Mouse (Mus musculus): Measurements from ENCODE around the gene Zdhhc14. TPM values are rescaled to one million over a fixed set of nuclear protein-coding genes. Genes with fewer than 3 reads are reported as not detected.

The Zdhhc14 gene
- total and polyA plus RNA-seq, 2 experiments from 2014 or later, result 0.74 to 5.2 TPM

GRCm38 (mm10) chr17:5747539-5748500 is 255.5 kb downstream of the Zdhhc14 start:
- no peaks in the 10 kb centered on the region for H3K27me3 ChIP-seq (ENCODE audit: control insufficient read depth, insufficient read depth, low read length)
- 76% methylated on average over 16 of the region's 16 CpGs for WGBS
- no peak overlapping the region for H3K4me2 ChIP-seq (ENCODE audit: low read depth, low read length)
- no peaks in the 10 kb centered on the region for H3K9me3 ChIP-seq (replicated peaks; ENCODE audit: control insufficient read depth, low read length)
- ATAC-seq (ENCODE audit: insufficient read depth, low read depth), result no peak
- H3K4me3 ChIP-seq (ENCODE audit: low read depth, low read length), result no peak overlapping the region
- no peaks in the 10 kb centered on the region for H3K36me3 ChIP-seq (replicated peaks; ENCODE audit: control insufficient read depth, insufficient read depth, low read length)
- H3K9ac ChIP-seq (replicated peaks; ENCODE audit: low read depth, low read length), result no peak overlapping the region
- peaks cover 2% of the 10 kb centered on the region; the same call in 1 of the 2 replicates for H3K4me1 ChIP-seq (ENCODE audit: control insufficient read depth, insufficient read depth)
- DNase-seq (ENCODE audit: low spot score), result no peak
- H3K27ac ChIP-seq (ENCODE audit: low read depth), result no peak overlapping the region
- TF ChIP-seq CTCF (IDR thresholded peaks at IDR 0.05; ENCODE audit: low read depth), result no peak
- no peak for TF ChIP-seq EP300 (IDR thresholded peaks at IDR 0.05; ENCODE audit: low read depth)

DNA sequence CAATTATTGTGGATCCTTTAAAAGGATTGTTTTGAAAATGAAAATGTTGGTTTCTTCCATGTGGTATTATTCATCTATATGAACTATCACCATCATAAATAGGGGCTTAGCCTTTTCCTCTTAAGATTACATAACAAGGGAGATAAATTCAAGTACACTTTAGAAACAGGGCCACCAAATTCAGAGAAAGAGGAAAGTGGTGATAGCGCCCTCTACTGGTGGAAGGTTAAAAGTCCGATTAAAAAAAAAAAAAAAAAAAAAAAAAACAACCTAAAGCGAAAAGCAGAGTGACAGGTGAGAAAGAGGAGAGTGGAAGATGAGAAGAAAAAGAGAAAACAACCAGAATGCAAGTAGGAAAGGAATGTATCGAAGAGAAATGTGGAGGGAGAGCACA is 256.1 kb downstream of the Zdhhc14 start:
- peaks cover 4% of the 10 kb centered on the region; the same call in 1 of the 2 replicates for H3K4me1 ChIP-seq (ENCODE audit: control insufficient read depth, insufficient read depth)
- no peak for ATAC-seq (ENCODE audit: insufficient read depth, low read depth)
- no peak overlapping the region for H3K4me3 ChIP-seq (ENCODE audit: low read depth, low read length)
- WGBS, result 6% methylated on average over 4 of the region's 4 CpGs
- no peaks in the 10 kb centered on the region for H3K9me3 ChIP-seq (replicated peaks; ENCODE audit: control insufficient read depth, low read length)
- H3K27ac ChIP-seq (ENCODE audit: low read depth), result no peak overlapping the region
- no peak overlapping the region for H3K4me2 ChIP-seq (ENCODE audit: low read depth, low read length)
- TF ChIP-seq EP300 (IDR thresholded peaks at IDR 0.05; ENCODE audit: low read depth) (no peak), CTCF (IDR thresholded peaks at IDR 0.05; ENCODE audit: low read depth) (peak; percentile 58)
- H3K36me3 ChIP-seq (replicated peaks; ENCODE audit: control insufficient read depth, insufficient read depth, low read length), result no peaks in the 10 kb centered on the region
- DNase-seq (ENCODE audit: low spot score), result peak; percentile 30
- no peaks in the 10 kb centered on the region for H3K27me3 ChIP-seq (ENCODE audit: control insufficient read depth, insufficient read depth, low read length)
- no peak overlapping the region for H3K9ac ChIP-seq (replicated peaks; ENCODE audit: low read depth, low read length)

DNA sequence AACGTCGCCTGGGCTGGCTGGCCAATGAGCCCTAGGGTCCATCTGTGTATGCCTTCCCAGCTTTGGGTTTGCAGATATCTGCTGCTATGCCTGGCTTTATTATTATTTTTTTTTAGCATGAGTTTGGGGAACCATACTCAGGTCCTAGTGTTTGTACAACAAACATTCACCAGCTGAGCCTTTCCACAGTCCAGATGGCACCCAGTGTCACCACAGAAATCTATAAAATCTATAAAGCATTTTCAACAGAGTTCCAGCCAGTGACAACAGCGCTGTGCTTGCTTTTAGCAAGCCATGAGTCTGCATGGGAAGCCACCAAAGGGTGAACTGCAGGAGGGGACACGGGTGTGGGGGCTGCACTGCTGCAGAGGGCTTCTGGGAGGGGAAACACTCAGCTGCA is 257.9 kb downstream of the Zdhhc14 start:
- no peak for TF ChIP-seq CTCF (IDR thresholded peaks at IDR 0.05; ENCODE audit: low read depth)
- no peak for TF ChIP-seq EP300 (IDR thresholded peaks at IDR 0.05; ENCODE audit: low read depth)
- Histone ChIP-seq H3K27me3 (ENCODE audit: control insufficient read depth, insufficient read depth, low read length) (no peaks in the 10 kb centered on the region), H3K4me2 (ENCODE audit: low read depth, low read length) (no peak overlapping the region), H3K4me3 (ENCODE audit: low read depth, low read length) (no peak overlapping the region), H3K36me3 (replicated peaks; ENCODE audit: control insufficient read depth, insufficient read depth, low read length) (no peaks in the 10 kb centered on the region), H3K9me3 (replicated peaks; ENCODE audit: control insufficient read depth, low read length) (no peaks in the 10 kb centered on the region), H3K4me1 (ENCODE audit: control insufficient read depth, insufficient read depth) (peaks cover 4% of the 10 kb centered on the region; the same call in 1 of the 2 replicates), H3K9ac (replicated peaks; ENCODE audit: low read depth, low read length) (no peak overlapping the region), H3K27ac (ENCODE audit: low read depth) (no peak overlapping the region)
- DNase-seq (ENCODE audit: low spot score), result no peak
- 72% methylated on average over 4 of the region's 4 CpGs for WGBS
- no peak for ATAC-seq (ENCODE audit: insufficient read depth, low read depth)

- H3K4me2 ChIP-seq (ENCODE audit: low read depth, low read length), result no peak overlapping the region
- no peak overlapping the region for H3K27ac ChIP-seq (ENCODE audit: low read depth)
- H3K9me3 ChIP-seq (replicated peaks; ENCODE audit: control insufficient read depth, low read length), result no peaks in the 10 kb centered on the region
- H3K9ac ChIP-seq (replicated peaks; ENCODE audit: low read depth, low read length), result no peak overlapping the region
- no peak for DNase-seq (ENCODE audit: low spot score)
- no peak overlapping the region for H3K4me3 ChIP-seq (ENCODE audit: low read depth, low read length)
- no peak for TF ChIP-seq EP300 (IDR thresholded peaks at IDR 0.05; ENCODE audit: low read depth)
- no peak for TF ChIP-seq CTCF (IDR thresholded peaks at IDR 0.05; ENCODE audit: low read depth)
- H3K36me3 ChIP-seq (replicated peaks; ENCODE audit: control insufficient read depth, insufficient read depth, low read length), result no peaks in the 10 kb centered on the region
- 63% methylated on average over 3 of the region's 3 CpGs for WGBS
- H3K27me3 ChIP-seq (ENCODE audit: control insufficient read depth, insufficient read depth, low read length), result no peaks in the 10 kb centered on the region
- no peak for ATAC-seq (ENCODE audit: insufficient read depth, low read depth)
- H3K4me1 ChIP-seq (ENCODE audit: control insufficient read depth, insufficient read depth), result peaks cover 4% of the 10 kb centered on the region; the same call in 1 of the 2 replicates
These were observed 258.7 kb downstream of the Zdhhc14 start for GRCm38 (mm10) chr17:5751066-5751465.

- peaks cover 4% of the 10 kb centered on the region; the same call in 1 of the 2 replicates for H3K4me1 ChIP-seq (ENCODE audit: control insufficient read depth, insufficient read depth)
- no peaks in the 10 kb centered on the region for H3K9me3 ChIP-seq (replicated peaks; ENCODE audit: control insufficient read depth, low read length)
- H3K4me3 ChIP-seq (ENCODE audit: low read depth, low read length), result no peak overlapping the region
- H3K36me3 ChIP-seq (replicated peaks; ENCODE audit: control insufficient read depth, insufficient read depth, low read length), result no peaks in the 10 kb centered on the region
- 50% methylated on average over 2 of the region's 2 CpGs for WGBS
- peak overlapping the region; percentile 58; the same call in 1 of the 2 replicates for H3K4me2 ChIP-seq (ENCODE audit: low read depth, low read length)
- no peaks in the 10 kb centered on the region for H3K27me3 ChIP-seq (ENCODE audit: control insufficient read depth, insufficient read depth, low read length)
- ATAC-seq (ENCODE audit: insufficient read depth, low read depth), result no peak
- H3K9ac ChIP-seq (replicated peaks; ENCODE audit: low read depth, low read length), result no peak overlapping the region
- no peak overlapping the region for H3K27ac ChIP-seq (ENCODE audit: low read depth)
- TF ChIP-seq CTCF (IDR thresholded peaks at IDR 0.05; ENCODE audit: low read depth), result no peak
- no peak for TF ChIP-seq EP300 (IDR thresholded peaks at IDR 0.05; ENCODE audit: low read depth)
- no peak for DNase-seq (ENCODE audit: low spot score)
These were observed 260.0 kb downstream of the Zdhhc14 start for GRCm38 (mm10) chr17:5752322-5752715.
